Mouse (Mus musculus) forebrain, embryonic 11.5 days (tissue): ENCODE results near the gene Smarcd3. TPM values are rescaled to one million over a fixed set of nuclear protein-coding genes. Genes with fewer than 3 reads are reported as not detected.
"Not testable (repeated sequence)": the region's sequence is repeated elsewhere in the genome, so short reads cannot be mapped to it uniquely, and the experiment has no call there.

ENCODE experiments used
- ATAC-seq: fragments of 200-750 bp; cut with Nextera tagmentation; replicated peaks from 2 replicates; pipeline ENCODE4 v1.8.0; 2017; ENCODE audit warnings: moderate TSS enrichment; ENCODE audit not compliant: low FRiP score
- DNase-seq: peaks from one replicate; pipeline ENCODE4 v3.0.0-alpha.2; 2017; ENCODE audit warnings: low spot score
- H3K27ac ChIP-seq: fragments of 300-500 bp; sonication (generic); 2 replicates; pipeline ENCODE4 v1.5.1; 2014; ENCODE audit warnings: low read depth, low read length
- H3K27me3 ChIP-seq: fragments of 300-500 bp; sonication (generic); 2 replicates; pipeline ENCODE4 v1.6.1; 2014; ENCODE audit warnings: mild to moderate bottlenecking, low read length, mixed read lengths; ENCODE audit not compliant: control insufficient read depth, insufficient read depth
- H3K36me3 ChIP-seq: fragments of 300-500 bp; sonication (generic); 2 replicates; pipeline ENCODE4 v1.6.1; 2014; ENCODE audit warnings: mild to moderate bottlenecking, low read length, moderate library complexity, mixed read lengths; ENCODE audit not compliant: control insufficient read depth, insufficient read depth
- H3K4me1 ChIP-seq: fragments of 300-500 bp; sonication (generic); replicated peaks from 2 replicates; pipeline ENCODE4 v1.6.1; 2014; ENCODE audit warnings: low read length, mixed read lengths; ENCODE audit not compliant: control insufficient read depth, insufficient read depth
- H3K4me2 ChIP-seq: fragments of 300-500 bp; sonication (generic); 2 replicates; pipeline ENCODE4 v1.6.1; 2014; ENCODE audit warnings: low read depth, mild to moderate bottlenecking, low read length, moderate library complexity, mixed read lengths; ENCODE audit not compliant: severe bottlenecking
- H3K4me3 ChIP-seq: fragments of 300-500 bp; sonication (generic); 2 replicates; pipeline ENCODE4 v1.5.1; 2014; ENCODE audit warnings: low read depth, low read length
- H3K9ac ChIP-seq: fragments of 300-500 bp; sonication (generic); 2 replicates; pipeline ENCODE4 v1.6.1; 2014; ENCODE audit warnings: low read length
- H3K9me3 ChIP-seq: fragments of 300-500 bp; sonication (generic); 2 replicates; pipeline ENCODE4 v1.6.1; 2016; ENCODE audit warnings: low read length, mixed read lengths; ENCODE audit not compliant: control insufficient read depth
- WGBS: fragments of 180-500 bp; shearing (Covaris S2); extraction: QIAGEN DNeasy Blood & Tissue Kit; methylation state at CpG from one replicate; pipeline ENCODE4 v1.1.7; 2014; 5-methylcytosine and 5-hydroxymethylcytosine counted together
- polyA plus RNA-seq: library from polyadenylated mRNA; unstranded; fragments of >200 nt; fragmentation: Nextera tagmentation; extraction: Ambion mirVana; gene quantifications from 2 replicates; pipeline ENCODE4 v1.2.1, GENCODE M21; 2014

Smarcd3 gene
- polyA plus RNA-seq, 1 experiment from 2014 or later: 76.0 TPM

GRCm38 (mm10) chr5:24577183-24577929 lies 46.9 kb downstream of the Smarcd3 start, which contains the start of gene Abcf2:
Gene Abcf2 (minus strand): TSS chr5:24577467.
- Histone ChIP-seq H3K4me2 (peak within 1 kb of the TSS; percentile 86), H3K9ac (peak within 1 kb of the TSS; percentile 87), H3K4me1 (peaks cover 5% of the 10 kb centered on the region), H3K27me3 (no peaks in the 10 kb centered on the region), H3K9me3 (no peaks in the 10 kb centered on the region), H3K36me3 (peaks cover 11% of the 10 kb centered on the region; the same call in 1 of the 2 replicates), H3K4me3 (peak within 1 kb of the TSS; percentile 78), H3K27ac (peak within 1 kb of the TSS; percentile 68)
- DNase-seq (peak; percentile 99), ATAC-seq (peak; percentile 97)
- under 1% methylated on average over 48 of the region's 48 CpGs for WGBS

DNA sequence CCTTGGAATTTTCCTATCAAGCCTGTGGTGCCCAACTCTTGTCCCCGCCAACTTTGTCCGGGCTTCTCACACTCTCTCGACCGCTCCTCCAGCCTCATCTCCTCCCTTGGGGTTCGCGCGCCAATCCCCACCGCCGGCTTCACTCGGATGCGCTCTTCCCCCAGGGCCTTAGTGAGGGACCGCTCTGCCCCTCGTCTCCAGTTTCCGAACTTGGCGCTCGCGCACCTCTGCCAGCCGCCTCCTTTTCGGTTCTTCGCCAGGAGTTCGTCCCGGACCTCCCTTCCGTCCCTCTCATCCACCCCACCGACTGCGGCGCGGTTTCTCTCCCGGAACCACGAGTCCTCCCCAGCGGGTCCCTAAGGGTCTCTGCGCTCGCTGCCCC lies 47.4 kb downstream of the Smarcd3 start:
- no peak for DNase-seq
- Histone ChIP-seq H3K27me3 (no peaks in the 10 kb centered on the region), H3K9me3 (no peaks in the 10 kb centered on the region), H3K27ac (peak overlapping the region; percentile 55; the same call in 1 of the 2 replicates), H3K36me3 (peaks cover 11% of the 10 kb centered on the region; the same call in 1 of the 2 replicates), H3K9ac (peak overlapping the region; percentile 87), H3K4me2 (peak overlapping the region; percentile 86), H3K4me3 (peak overlapping the region; percentile 78), H3K4me1 (peaks cover 5% of the 10 kb centered on the region)
- WGBS: under 1% methylated on average over 32 of the region's 32 CpGs
- peak; percentile 36; the same call in 1 of the 2 replicates for ATAC-seq

DNA sequence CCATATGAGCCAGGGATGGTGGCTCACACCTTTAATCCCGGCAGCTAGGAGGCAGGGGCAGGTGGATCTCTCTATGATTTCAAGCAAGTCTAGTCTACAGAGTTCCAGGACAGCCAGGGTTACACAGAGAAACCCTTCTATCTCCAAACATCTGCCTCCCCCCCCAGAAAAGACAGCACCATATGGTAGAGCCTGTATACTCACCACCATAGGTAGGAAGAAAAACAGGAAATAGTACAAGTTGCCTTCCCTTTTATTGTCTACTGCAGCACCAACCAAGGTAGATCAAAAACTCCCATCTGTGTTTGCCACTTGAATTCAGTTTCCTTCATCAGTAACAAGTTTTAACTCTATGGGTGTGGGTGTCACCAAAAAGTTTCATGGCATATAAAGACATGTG lies 48.3 kb downstream of the Smarcd3 start:
- ATAC-seq: no peak
- H3K9me3 ChIP-seq: no peaks in the 10 kb centered on the region
- no peak for DNase-seq
- peak overlapping the region; percentile 86 for H3K4me2 ChIP-seq
- H3K36me3 ChIP-seq: peaks cover 11% of the 10 kb centered on the region; the same call in 1 of the 2 replicates
- WGBS: 77% methylated on average over 1 of the region's 1 CpGs
- peaks cover 5% of the 10 kb centered on the region for H3K4me1 ChIP-seq
- no peak overlapping the region for H3K27ac ChIP-seq
- H3K4me3 ChIP-seq: peak overlapping the region; percentile 78
- H3K9ac ChIP-seq: peak overlapping the region; percentile 87
- no peaks in the 10 kb centered on the region for H3K27me3 ChIP-seq

GRCm38 (mm10) chr5:24556709-24557108 lies 67.5 kb downstream of the Smarcd3 start, which contains the start of gene 4931409K22Rik:
Gene 4931409K22Rik (minus strand): TSS chr5:24556809.
- H3K36me3 ChIP-seq: no peaks in the 10 kb centered on the region
- no peak within 1 kb of the TSS for H3K27ac ChIP-seq
- no peaks in the 10 kb centered on the region for H3K4me1 ChIP-seq
- no peak within 1 kb of the TSS for H3K9ac ChIP-seq
- H3K4me2 ChIP-seq: no peak within 1 kb of the TSS
- WGBS: 77% methylated on average over 2 of the region's 2 CpGs
- DNase-seq: no peak
- H3K9me3 ChIP-seq: no peaks in the 10 kb centered on the region
- H3K27me3 ChIP-seq: no peaks in the 10 kb centered on the region
- H3K4me3 ChIP-seq: no peak within 1 kb of the TSS
- no peak for ATAC-seq

DNA sequence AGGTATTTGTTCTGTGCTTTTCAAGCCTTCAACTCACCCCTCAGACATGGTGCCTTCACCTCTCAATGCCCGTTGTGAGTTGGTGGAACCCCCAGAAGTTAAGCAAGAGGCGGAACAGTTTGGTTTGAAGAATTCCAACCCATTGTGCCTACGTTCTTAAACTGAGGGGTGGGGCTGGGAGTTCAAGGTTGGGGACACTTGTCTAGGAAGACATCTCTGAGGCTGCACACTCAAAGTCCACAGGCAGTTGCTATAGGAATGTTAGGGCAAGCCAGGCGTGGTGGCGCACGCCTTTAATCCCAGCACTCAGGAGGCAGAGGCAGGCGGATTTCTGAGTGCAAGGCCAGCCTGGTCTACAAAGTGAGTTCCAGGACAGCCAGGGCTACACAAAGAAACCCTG lies 68.9 kb downstream of the Smarcd3 start:
- not testable (repeated sequence) for H3K27ac ChIP-seq, H3K27me3 ChIP-seq, H3K4me2 ChIP-seq, H3K4me1 ChIP-seq, ATAC-seq, H3K4me3 ChIP-seq, H3K9me3 ChIP-seq, H3K36me3 ChIP-seq, DNase-seq, H3K9ac ChIP-seq
- WGBS: 94% methylated on average over 7 of the region's 7 CpGs

DNA sequence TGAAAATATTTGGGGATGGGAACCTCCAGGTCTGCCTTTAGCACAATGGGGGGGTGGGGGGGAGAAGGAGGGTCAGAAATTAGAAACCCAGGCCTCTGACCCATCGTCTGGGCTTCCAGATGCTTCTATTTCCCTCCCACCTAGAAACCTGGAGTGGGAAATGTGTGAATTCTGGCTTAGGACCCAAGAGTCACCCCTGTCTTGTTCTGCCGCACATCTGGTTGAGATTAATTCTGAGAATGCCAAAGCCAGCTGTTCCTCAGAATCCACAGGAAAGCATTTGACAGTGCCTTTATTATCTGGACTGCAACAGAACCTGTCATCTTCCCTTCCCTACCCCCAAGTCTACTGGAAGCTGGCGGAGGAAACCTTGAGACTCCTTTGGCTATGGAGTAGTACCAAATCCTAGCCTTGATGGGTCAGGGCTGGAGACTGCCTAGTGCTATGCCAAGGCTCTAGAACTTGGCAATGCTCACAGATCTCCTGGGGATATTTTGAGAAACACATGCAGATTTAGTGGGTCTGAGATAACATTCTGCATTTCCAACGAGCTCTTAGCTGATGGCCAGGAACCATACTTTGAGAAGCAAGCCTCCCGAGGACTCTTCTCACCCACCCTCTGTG lies 70.5 kb downstream of the Smarcd3 start:
- no peak overlapping the region for H3K4me3 ChIP-seq
- no peak overlapping the region for H3K4me2 ChIP-seq
- no peaks in the 10 kb centered on the region for H3K27me3 ChIP-seq
- no peak overlapping the region for H3K9ac ChIP-seq
- no peak overlapping the region for H3K27ac ChIP-seq
- DNase-seq: no peak
- H3K36me3 ChIP-seq: no peaks in the 10 kb centered on the region
- WGBS: 75% methylated on average over 5 of the region's 5 CpGs
- no peaks in the 10 kb centered on the region for H3K9me3 ChIP-seq
- ATAC-seq: no peak
- H3K4me1 ChIP-seq: peaks cover 7% of the 10 kb centered on the region; the same call in 1 of the 2 replicates

DNA sequence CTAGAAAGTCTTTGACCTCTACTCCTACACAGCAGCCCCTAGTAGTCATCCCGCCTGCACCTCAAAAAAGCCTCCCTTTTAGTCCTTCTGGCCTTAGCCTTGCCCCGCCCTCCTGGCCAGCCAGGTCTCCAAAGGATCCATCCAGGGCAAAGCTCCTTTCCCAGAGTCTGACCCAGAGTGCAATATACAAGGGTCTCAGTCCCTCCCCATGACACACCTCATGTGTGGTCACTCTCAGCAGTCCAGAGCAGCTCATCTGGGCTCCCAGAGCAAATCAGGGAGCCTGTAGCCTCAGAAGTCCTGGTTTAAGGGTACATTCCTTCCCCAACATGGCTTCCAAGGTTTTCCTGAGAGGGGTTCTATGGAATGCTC lies 72.9 kb downstream of the Smarcd3 start:
- no peaks in the 10 kb centered on the region for H3K36me3 ChIP-seq
- H3K27ac ChIP-seq: no peak overlapping the region; the same call in 1 of the 2 replicates
- WGBS: 50% methylated on average over 2 of the region's 2 CpGs
- ATAC-seq: no peak; the same call in none of the 2 replicates
- H3K4me3 ChIP-seq: no peak overlapping the region
- no peak for DNase-seq
- no peaks in the 10 kb centered on the region for H3K27me3 ChIP-seq
- peaks cover 7% of the 10 kb centered on the region; the same call in 1 of the 2 replicates for H3K4me1 ChIP-seq
- H3K9ac ChIP-seq: peak overlapping the region; percentile 30; the same call in 1 of the 2 replicates
- no peaks in the 10 kb centered on the region for H3K9me3 ChIP-seq
- H3K4me2 ChIP-seq: peak overlapping the region; percentile 32; the same call in 1 of the 2 replicates

DNA sequence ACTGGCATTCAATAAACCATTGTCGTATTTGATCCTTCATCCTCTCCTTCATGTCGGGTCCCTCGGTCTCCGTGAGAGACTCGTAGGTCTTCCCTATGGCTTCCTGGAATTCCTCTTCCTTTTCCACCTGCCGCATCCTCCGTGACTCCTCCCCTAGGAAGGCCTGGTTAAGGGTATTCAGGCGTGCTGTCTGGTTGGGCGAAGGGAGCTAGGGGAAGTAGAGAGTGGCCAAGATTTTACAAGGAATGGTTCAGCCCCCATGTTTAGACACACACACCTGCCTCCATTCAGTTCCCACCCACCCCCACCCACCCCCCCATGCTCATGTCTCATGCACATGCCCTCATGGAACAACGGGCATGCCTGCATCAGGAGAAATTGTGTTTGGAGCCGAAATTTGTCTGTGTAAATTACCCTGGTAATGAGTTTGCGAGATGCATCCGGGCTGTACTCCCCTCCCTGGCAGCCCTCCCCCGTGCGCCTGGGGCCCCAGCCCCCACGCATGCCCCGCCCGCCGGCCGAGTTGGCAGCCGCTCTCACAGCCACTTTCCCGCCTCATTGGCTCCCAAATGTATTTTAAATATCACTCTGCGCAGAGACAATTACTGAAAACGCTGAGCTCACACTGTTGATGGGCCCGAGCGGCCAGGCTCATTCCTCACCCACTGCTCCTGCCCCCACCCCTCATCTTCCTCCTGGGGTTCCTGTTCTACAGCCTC lies 73.5 kb downstream of the Smarcd3 start:
- peak overlapping the region; percentile 30; the same call in 1 of the 2 replicates for H3K9ac ChIP-seq
- peaks cover 7% of the 10 kb centered on the region; the same call in 1 of the 2 replicates for H3K4me1 ChIP-seq
- DNase-seq: peak; percentile 81
- WGBS: 29% methylated on average over 26 of the region's 26 CpGs
- no peaks in the 10 kb centered on the region for H3K36me3 ChIP-seq
- H3K27me3 ChIP-seq: no peaks in the 10 kb centered on the region
- peak overlapping the region; percentile 32; the same call in 1 of the 2 replicates for H3K4me2 ChIP-seq
- H3K4me3 ChIP-seq: no peak overlapping the region
- H3K27ac ChIP-seq: peak overlapping the region; percentile 1; the same call in 1 of the 2 replicates
- peak; percentile 79 for ATAC-seq
- H3K9me3 ChIP-seq: no peaks in the 10 kb centered on the region
